Mouse (Mus musculus) lung, embryonic 15.5 days (tissue): ENCODE measurements around the gene Commd7. TPM values are rescaled to one million over a fixed set of nuclear protein-coding genes. Genes with fewer than 3 reads are reported as not detected.
A peak's percentile ranks its signal among the peaks of the same experiment; 100 is the strongest.
"Not testable (repeated sequence)": the region's sequence is repeated elsewhere in the genome, so short reads cannot be mapped to it uniquely, and the experiment has no call there.

ENCODE experiments used
- ATAC-seq: fragments of 200-750 bp; cut with Nextera tagmentation; 2 replicates; pipeline ENCODE4 v1.8.0; 2017; ENCODE audit warnings: moderate number of reproducible peaks, borderline replicate concordance; ENCODE audit not compliant: low FRiP score, low TSS enrichment; ENCODE audit errors: extremely low read depth
- H3K27ac ChIP-seq: fragments of 300-500 bp; sonication (generic); 2 replicates; pipeline ENCODE4 v1.5.1; 2015; ENCODE audit warnings: moderate library complexity, mild to moderate bottlenecking, inconsistent platforms
- H3K27me3 ChIP-seq: fragments of 300-500 bp; sonication (generic); 2 replicates; pipeline ENCODE4 v1.6.1; 2015; ENCODE audit warnings: inconsistent platforms
- H3K36me3 ChIP-seq: fragments of 300-500 bp; sonication (generic); 2 replicates; pipeline ENCODE4 v1.6.1; 2015; ENCODE audit warnings: inconsistent platforms
- H3K4me1 ChIP-seq: fragments of 300-500 bp; sonication (generic); 2 replicates; pipeline ENCODE4 v1.6.1; 2015; ENCODE audit warnings: inconsistent platforms
- H3K4me2 ChIP-seq: fragments of 300-500 bp; sonication (generic); 2 replicates; pipeline ENCODE4 v1.6.1; 2015; ENCODE audit warnings: inconsistent platforms, mild to moderate bottlenecking, moderate library complexity
- H3K4me3 ChIP-seq: fragments of 300-500 bp; sonication (generic); 2 replicates; pipeline ENCODE4 v1.5.1; 2015; ENCODE audit warnings: mild to moderate bottlenecking, inconsistent platforms
- H3K9ac ChIP-seq: fragments of 300-500 bp; sonication (generic); 2 replicates; pipeline ENCODE4 v1.6.1; 2015; ENCODE audit warnings: inconsistent platforms
- H3K9me3 ChIP-seq: fragments of 300-500 bp; sonication (generic); 2 replicates; pipeline ENCODE4 v1.6.1; 2016; ENCODE audit warnings: inconsistent platforms
- WGBS: fragments of 180-500 bp; shearing (Covaris S2); methylation state at CpG from one replicate; pipeline ENCODE4 v1.1.7; 2015; 5-methylcytosine and 5-hydroxymethylcytosine counted together
- polyA plus RNA-seq: library from polyadenylated mRNA; unstranded; fragments of >200 nt; fragmentation: Nextera tagmentation; extraction: Ambion mirVana; gene quantifications from 2 replicates; pipeline ENCODE4 v1.2.1, GENCODE M21; 2015

Gene Commd7
- 83.5 and 84.8 TPM in 2 replicates for polyA plus RNA-seq

DNA sequence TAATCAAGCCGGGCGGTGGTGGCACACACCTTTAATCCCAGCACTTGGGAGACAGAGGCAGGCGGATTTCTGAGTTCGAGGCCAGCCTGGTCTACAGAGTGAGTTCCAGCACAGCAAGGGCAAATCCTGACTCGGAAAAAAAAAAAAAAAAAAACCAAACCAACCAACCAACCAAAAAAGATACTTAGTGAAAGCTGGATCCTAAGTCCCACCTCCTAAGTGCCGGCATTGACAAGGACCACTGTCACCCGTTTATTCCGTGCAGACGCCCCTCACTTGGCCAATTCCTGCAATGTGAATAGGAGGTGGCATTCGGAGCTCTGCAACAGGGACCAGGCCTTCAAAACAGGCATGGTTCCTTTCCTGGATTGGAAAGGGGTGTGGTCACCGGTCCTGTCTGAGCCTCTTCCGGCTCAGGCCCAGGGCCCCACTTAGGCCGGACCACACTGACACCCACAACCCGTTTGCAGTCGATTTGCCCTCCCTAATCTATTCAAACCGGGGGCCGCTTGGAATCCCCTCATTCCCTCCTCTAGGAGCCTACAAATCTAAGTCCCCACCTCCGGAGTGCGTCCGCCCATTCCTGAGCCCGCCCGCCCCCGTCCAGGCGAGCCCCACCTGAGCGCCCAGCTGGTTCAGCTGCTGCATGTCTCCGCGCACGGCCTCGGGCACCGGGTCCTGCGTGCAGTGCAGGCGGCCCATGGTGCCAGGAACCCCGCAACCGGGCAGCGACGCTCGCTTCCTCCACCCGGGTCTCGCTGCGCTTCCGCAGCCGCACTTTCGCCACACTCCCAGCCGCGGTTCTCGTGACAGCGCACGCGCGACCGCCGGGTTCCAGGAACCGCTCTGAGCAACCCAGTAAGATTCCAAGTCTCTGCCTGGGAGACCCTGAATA is at the start of gene Commd7:
Gene Commd7, minus strand, starts transcription at position 806 of the 895 bp plus-strand sequence.
- H3K9me3 ChIP-seq = no peaks in the 10 kb centered on the region
- 3% methylated on average over 53 of the region's 53 CpGs for WGBS
- H3K4me2 ChIP-seq = peak within 1 kb of the TSS; percentile 62
- no peaks in the 10 kb centered on the region for H3K27me3 ChIP-seq
- peak; percentile 83 for ATAC-seq
- H3K27ac ChIP-seq = peak within 1 kb of the TSS; percentile 88
- peaks cover 13% of the 10 kb centered on the region for H3K36me3 ChIP-seq
- peak within 1 kb of the TSS; percentile 67 for H3K4me3 ChIP-seq
- H3K4me1 ChIP-seq = peaks cover 18% of the 10 kb centered on the region
- H3K9ac ChIP-seq = peak within 1 kb of the TSS; percentile 81

- Histone ChIP-seq H3K9me3 (no peaks in the 10 kb centered on the region), H3K9ac (no peak overlapping the region), H3K36me3 (peaks cover 8% of the 10 kb centered on the region; the same call in 1 of the 2 replicates), H3K4me2 (no peak overlapping the region), H3K4me3 (no peak overlapping the region), H3K4me1 (no peaks in the 10 kb centered on the region), H3K27ac (no peak overlapping the region), H3K27me3 (no peaks in the 10 kb centered on the region)
- ATAC-seq = no peak
- 98% methylated on average over 1 of the region's 1 CpGs for WGBS
These were observed 47.4 kb upstream of the Commd7 start for GRCm38 (mm10) chr2:153679959-153680358.

- H3K4me3 ChIP-seq = no peak overlapping the region
- no peak for ATAC-seq
- peaks cover 8% of the 10 kb centered on the region; the same call in 1 of the 2 replicates for H3K36me3 ChIP-seq
- WGBS = 79% methylated on average over 7 of the region's 7 CpGs
- no peak overlapping the region for H3K9ac ChIP-seq
- H3K9me3 ChIP-seq = no peaks in the 10 kb centered on the region
- no peaks in the 10 kb centered on the region for H3K27me3 ChIP-seq
- H3K27ac ChIP-seq = no peak overlapping the region
- H3K4me2 ChIP-seq = no peak overlapping the region
- no peaks in the 10 kb centered on the region for H3K4me1 ChIP-seq
These were observed 45.0 kb upstream of the Commd7 start for GRCm38 (mm10) chr2:153677550-153677949.

DNA sequence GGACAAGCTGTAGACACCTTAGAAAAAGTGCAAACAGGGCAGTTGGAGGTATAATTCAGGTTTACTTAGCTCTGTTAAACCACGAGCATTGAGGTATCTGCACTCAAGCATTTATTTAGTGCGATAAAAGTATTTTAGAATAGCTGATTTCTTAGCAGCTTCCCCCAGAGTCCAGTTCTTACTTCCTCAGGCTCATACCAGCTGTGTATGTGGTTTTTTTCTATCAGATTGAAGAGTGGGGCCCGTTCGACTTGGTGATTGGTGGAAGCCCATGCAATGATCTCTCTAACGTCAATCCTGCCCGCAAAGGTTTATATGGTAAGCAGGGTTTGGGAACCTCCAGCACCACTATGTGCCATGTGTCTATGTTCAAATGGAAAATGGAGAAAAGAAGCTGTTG is 44.4 kb upstream of the Commd7 start:
- WGBS = 89% methylated on average over 6 of the region's 6 CpGs
- Histone ChIP-seq H3K4me2 (no peak overlapping the region), H3K27ac (no peak overlapping the region), H3K4me1 (no peaks in the 10 kb centered on the region), H3K4me3 (no peak overlapping the region), H3K27me3 (no peaks in the 10 kb centered on the region), H3K9me3 (no peaks in the 10 kb centered on the region), H3K36me3 (peaks cover 8% of the 10 kb centered on the region; the same call in 1 of the 2 replicates), H3K9ac (no peak overlapping the region)
- ATAC-seq = no peak

DNA sequence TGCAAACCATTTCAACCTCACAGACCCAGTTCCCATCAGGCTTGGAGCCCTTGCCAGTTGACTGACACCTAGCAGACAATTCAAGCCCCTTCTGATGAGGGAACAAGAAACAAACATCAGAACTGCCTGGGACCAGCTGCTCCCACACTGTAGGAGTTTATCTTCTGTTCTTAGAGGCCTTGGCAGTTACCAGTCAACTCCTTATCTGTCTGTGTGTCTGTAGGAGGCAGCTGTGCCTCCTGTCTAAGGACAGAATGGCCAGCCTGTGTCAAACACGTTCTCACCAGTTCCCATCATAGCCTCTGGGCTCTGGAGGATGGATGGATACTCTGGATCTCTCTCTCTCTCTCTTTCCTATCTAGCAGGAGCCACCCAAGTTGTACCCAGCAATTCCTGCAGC is 42.8 kb upstream of the Commd7 start:
- H3K27ac ChIP-seq, H3K36me3 ChIP-seq, H3K9me3 ChIP-seq, H3K4me2 ChIP-seq, ATAC-seq, H3K9ac ChIP-seq, H3K27me3 ChIP-seq, H3K4me1 ChIP-seq, H3K4me3 ChIP-seq: not testable (repeated sequence)
- 64% methylated on average over 1 of the region's 1 CpGs for WGBS

- 88% methylated on average over 2 of the region's 2 CpGs for WGBS
- Histone ChIP-seq H3K4me2 (no peak overlapping the region), H3K36me3 (peaks cover 8% of the 10 kb centered on the region; the same call in 1 of the 2 replicates), H3K4me3 (no peak overlapping the region), H3K27me3 (no peaks in the 10 kb centered on the region), H3K4me1 (no peaks in the 10 kb centered on the region), H3K9me3 (no peaks in the 10 kb centered on the region), H3K9ac (no peak overlapping the region), H3K27ac (no peak overlapping the region)
- ATAC-seq = no peak
These were observed 40.0 kb upstream of the Commd7 start for GRCm38 (mm10) chr2:153672619-153673018.

DNA sequence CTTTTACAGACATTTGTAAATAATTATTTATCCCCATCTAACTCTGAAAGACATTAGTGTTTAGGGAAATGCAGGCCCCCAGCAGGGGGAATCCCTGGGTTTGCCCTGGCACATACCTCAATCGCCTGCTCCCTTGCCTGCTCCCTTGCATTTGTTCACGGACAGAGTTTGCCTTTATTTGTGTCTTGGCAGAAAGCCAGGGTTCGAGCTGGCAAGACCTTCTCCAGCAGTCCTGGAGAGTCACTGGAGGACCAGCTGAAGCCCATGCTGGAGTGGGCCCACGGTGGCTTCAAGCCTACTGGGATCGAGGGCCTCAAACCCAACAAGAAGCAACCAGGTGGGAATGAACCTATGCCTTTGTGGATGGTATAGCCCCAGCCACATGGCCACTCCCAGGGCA is 37.5 kb upstream of the Commd7 start:
- H3K4me1 ChIP-seq = no peaks in the 10 kb centered on the region
- H3K4me3 ChIP-seq = no peak overlapping the region
- no peak overlapping the region for H3K4me2 ChIP-seq
- no peaks in the 10 kb centered on the region for H3K27me3 ChIP-seq
- H3K9ac ChIP-seq = no peak overlapping the region
- no peak overlapping the region for H3K27ac ChIP-seq
- H3K9me3 ChIP-seq = no peaks in the 10 kb centered on the region
- no peak for ATAC-seq
- H3K36me3 ChIP-seq = peaks cover 6% of the 10 kb centered on the region; the same call in 1 of the 2 replicates
- whole genome bisulfite sequencing = 45% methylated on average over 5 of the region's 5 CpGs

GRCm38 (mm10) chr2:153668754-153669376 is 36.3 kb upstream of the Commd7 start:
- ATAC-seq = peak; percentile 39; the same call in 1 of the 2 replicates
- WGBS = 62% methylated on average over 7 of the region's 7 CpGs
- Histone ChIP-seq H3K36me3 (peaks cover 6% of the 10 kb centered on the region; the same call in 1 of the 2 replicates), H3K4me3 (no peak overlapping the region), H3K9ac (no peak overlapping the region), H3K27ac (no peak overlapping the region), H3K4me2 (no peak overlapping the region), H3K9me3 (no peaks in the 10 kb centered on the region), H3K4me1 (no peaks in the 10 kb centered on the region), H3K27me3 (no peaks in the 10 kb centered on the region)

DNA sequence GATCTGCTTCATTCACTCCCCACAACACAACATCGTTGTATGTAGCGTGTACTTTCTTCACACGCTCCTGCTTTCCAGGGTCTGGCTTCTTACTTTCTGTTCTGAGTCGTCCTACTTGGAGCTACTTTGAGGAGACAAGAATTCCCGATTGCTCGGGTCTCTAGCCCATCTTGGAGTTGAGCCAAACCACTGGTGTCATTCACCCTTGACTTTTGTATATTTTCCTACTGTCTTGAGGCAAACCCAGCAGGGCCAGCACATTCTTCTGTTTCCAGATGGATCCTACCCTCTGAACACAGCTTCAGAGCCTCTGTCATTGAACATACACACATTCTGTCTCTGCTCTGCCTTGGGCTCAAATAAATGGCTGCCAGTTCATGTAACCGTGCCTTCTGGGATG is 32.8 kb upstream of the Commd7 start:
- WGBS = 74% methylated on average over 7 of the region's 7 CpGs
- Histone ChIP-seq H3K4me3 (no peak overlapping the region), H3K9me3 (no peaks in the 10 kb centered on the region), H3K9ac (no peak overlapping the region), H3K36me3 (peaks cover 2% of the 10 kb centered on the region; the same call in 1 of the 2 replicates), H3K27ac (no peak overlapping the region), H3K4me2 (no peak overlapping the region), H3K4me1 (no peaks in the 10 kb centered on the region), H3K27me3 (no peaks in the 10 kb centered on the region)
- ATAC-seq = no peak

- WGBS = 27% methylated on average over 3 of the region's 3 CpGs
- ATAC-seq = no peak
These were observed 28.0 kb upstream of the Commd7 start for GRCm38 (mm10) chr2:153660616-153661015.

DNA sequence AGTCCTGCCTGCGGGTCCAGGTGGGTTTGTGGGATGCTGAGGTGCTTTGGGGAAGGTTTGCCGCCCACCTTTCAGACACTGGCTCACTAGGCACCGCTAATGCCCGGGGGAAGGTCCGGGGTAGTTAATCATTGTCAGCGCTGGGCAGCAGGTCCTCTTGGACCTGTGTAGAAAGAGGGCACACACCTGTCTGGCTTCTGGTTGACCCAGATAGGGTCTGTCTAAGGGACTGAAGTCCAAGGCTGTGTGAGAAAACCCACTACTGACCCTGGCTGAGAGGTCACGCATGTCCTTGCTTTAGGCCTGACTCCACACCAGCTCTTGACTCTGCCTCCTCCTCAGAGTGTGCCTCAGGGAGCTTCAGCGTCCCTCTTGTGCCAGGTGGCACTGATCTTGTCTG is 25.1 kb upstream of the Commd7 start:
- H3K27me3 ChIP-seq, H3K9me3 ChIP-seq, ATAC-seq, H3K4me1 ChIP-seq, H3K9ac ChIP-seq, H3K36me3 ChIP-seq, H3K4me3 ChIP-seq, H3K27ac ChIP-seq, H3K4me2 ChIP-seq: not testable (repeated sequence)
- 74% methylated on average over 8 of the region's 8 CpGs for WGBS

More at GRCm38 (mm10) chr2:153660616-153661015, 28.0 kb upstream of the Commd7 start:
- Histone ChIP-seq H3K36me3 (no peaks in the 10 kb centered on the region), H3K4me3 (no peak overlapping the region), H3K9ac (no peak overlapping the region), H3K4me2 (no peak overlapping the region), H3K27me3 (no peaks in the 10 kb centered on the region), H3K4me1 (no peaks in the 10 kb centered on the region), H3K9me3 (no peaks in the 10 kb centered on the region), H3K27ac (no peak overlapping the region)

GRCm38 (mm10) chr2:153651681-153652080 is 19.1 kb upstream of the Commd7 start:
- Histone ChIP-seq H3K9ac (no peak overlapping the region), H3K27me3 (no peaks in the 10 kb centered on the region), H3K4me3 (no peak overlapping the region), H3K9me3 (no peaks in the 10 kb centered on the region), H3K36me3 (no peaks in the 10 kb centered on the region), H3K4me2 (no peak overlapping the region), H3K4me1 (peaks cover 15% of the 10 kb centered on the region), H3K27ac (no peak overlapping the region)
- no peak for ATAC-seq
- WGBS = 55% methylated on average over 3 of the region's 3 CpGs
